Mouse (Mus musculus) myocyte (in vitro differentiated cells): ENCODE measurements around the gene Pias3. TPM values are rescaled to one million over a fixed set of nuclear protein-coding genes. Genes with fewer than 3 reads are reported as not detected.
A peak's percentile ranks its signal among the peaks of the same experiment; 100 is the strongest.

Experiments used
- H3K27me3 ChIP-seq: one replicate; pipeline ENCODE4 v1.6.1; 2011; ENCODE audit not compliant: control insufficient read depth, insufficient read depth, insufficient read length
- H3K36me3 ChIP-seq: one replicate; pipeline ENCODE4 v1.6.1; 2011; ENCODE audit not compliant: control insufficient read depth, insufficient read depth
- H3K4me2 ChIP-seq: one replicate; pipeline ENCODE4 v1.6.1; 2011; ENCODE audit warnings: low read depth, control low read depth
- H3K4me3 ChIP-seq: one replicate; pipeline ENCODE4 v1.5.1; 2011; ENCODE audit warnings: mild to moderate bottlenecking, control low read depth, moderate library complexity
- H3K79me2 ChIP-seq: one replicate; pipeline ENCODE4 v1.6.1; 2011; ENCODE audit not compliant: control insufficient read depth, insufficient read depth
- H3ac ChIP-seq: one replicate; pipeline ENCODE4 v1.6.1; 2011; ENCODE audit not compliant: control insufficient read depth, insufficient read length
- CEBPB ChIP-seq: IDR thresholded peaks from 2 replicates; pipeline ENCODE4 v1.6.1; 2011; ENCODE audit warnings: mild to moderate bottlenecking, moderate library complexity; ENCODE audit not compliant: poor library complexity, insufficient read depth, severe bottlenecking
- E2F4 ChIP-seq: IDR thresholded peaks from one replicate; pipeline ENCODE4 v1.6.1; 2011; ENCODE audit warnings: mild to moderate bottlenecking, control low read depth, moderate library complexity; ENCODE audit not compliant: insufficient read depth
- MAX ChIP-seq: IDR thresholded peaks from one replicate; pipeline ENCODE4 v1.6.1; 2011; ENCODE audit warnings: low read depth, mild to moderate bottlenecking, control low read depth
- MYOD1 ChIP-seq, 3 experiments: IDR thresholded peaks; one replicate each; pipeline ENCODE4 v1.6.1; 2011; ENCODE audit warnings: control low read depth in 2 of 3, low read depth in 2 of 3, mild to moderate bottlenecking in 2 of 3, moderate library complexity in 1 of 3; ENCODE audit not compliant: insufficient read length in 2 of 3, control insufficient read depth in 1 of 3
- MYOG ChIP-seq, 3 experiments: IDR thresholded peaks; one replicate each; pipeline ENCODE4 v1.6.1; 2011; ENCODE audit warnings: control low read depth in 2 of 3, low read depth in 2 of 3, mild to moderate bottlenecking in 2 of 3; ENCODE audit not compliant: insufficient read length in 2 of 3, control insufficient read depth in 1 of 3, insufficient read depth in 1 of 3
- POLR2A ChIP-seq: IDR thresholded peaks from one replicate; pipeline ENCODE4 v1.6.1; 2011; ENCODE audit warnings: low read depth, mild to moderate bottlenecking, control low read depth, moderate library complexity; ENCODE audit not compliant: insufficient read length
- POLR2AphosphoS2 ChIP-seq: IDR thresholded peaks from one replicate; pipeline ENCODE4 v1.6.1; 2011; ENCODE audit warnings: low read depth, control low read depth; ENCODE audit not compliant: insufficient read length
- REST ChIP-seq: IDR thresholded peaks from one replicate; pipeline ENCODE4 v1.6.1; 2011; ENCODE audit warnings: mild to moderate bottlenecking, control low read depth, moderate library complexity; ENCODE audit not compliant: insufficient read depth, insufficient read length
- SRF ChIP-seq: IDR thresholded peaks from one replicate; pipeline ENCODE4 v1.6.1; 2011; ENCODE audit warnings: low read depth; ENCODE audit not compliant: control insufficient read depth, insufficient read length
- TCF12 ChIP-seq: IDR thresholded peaks from one replicate; pipeline ENCODE4 v1.6.1; 2011; ENCODE audit warnings: mild to moderate bottlenecking, control low read depth; ENCODE audit not compliant: poor library complexity, insufficient read depth, severe bottlenecking
- TCF3 ChIP-seq: IDR thresholded peaks from one replicate; pipeline ENCODE4 v1.6.1; 2011; ENCODE audit warnings: low read depth, control low read depth; ENCODE audit not compliant: insufficient read length
- USF1 ChIP-seq: IDR thresholded peaks from one replicate; pipeline ENCODE4 v1.6.1; 2011; ENCODE audit warnings: low read depth, mild to moderate bottlenecking, control low read depth, moderate library complexity
- polyA plus RNA-seq: library from polyadenylated mRNA; unstranded; fragments of >200 nt; fragmentation: generic; extraction: Trizol; gene quantifications from one replicate; pipeline ENCODE4 v1.2.1, GENCODE M21; 2012; ENCODE audit warnings: missing spikeins

The Pias3 gene
- polyA plus RNA-seq, 1 experiment, result 16.7 TPM

GRCm38 (mm10) chr3:96706217-96706616, 10.0 kb downstream of the Pias3 start:
- H3K79me2 ChIP-seq, result no peaks in the 10 kb centered on the region
- no peak overlapping the region for H3K4me3 ChIP-seq
- H3K4me2 ChIP-seq, result no peak overlapping the region
- TF ChIP-seq POLR2AphosphoS2 (peak; percentile 21), SRF (no peak), E2F4 (no peak)
- H3K27me3 ChIP-seq, result no peaks in the 10 kb centered on the region
- peaks cover 21% of the 10 kb centered on the region for H3K36me3 ChIP-seq
- no peak overlapping the region for H3ac ChIP-seq

DNA sequence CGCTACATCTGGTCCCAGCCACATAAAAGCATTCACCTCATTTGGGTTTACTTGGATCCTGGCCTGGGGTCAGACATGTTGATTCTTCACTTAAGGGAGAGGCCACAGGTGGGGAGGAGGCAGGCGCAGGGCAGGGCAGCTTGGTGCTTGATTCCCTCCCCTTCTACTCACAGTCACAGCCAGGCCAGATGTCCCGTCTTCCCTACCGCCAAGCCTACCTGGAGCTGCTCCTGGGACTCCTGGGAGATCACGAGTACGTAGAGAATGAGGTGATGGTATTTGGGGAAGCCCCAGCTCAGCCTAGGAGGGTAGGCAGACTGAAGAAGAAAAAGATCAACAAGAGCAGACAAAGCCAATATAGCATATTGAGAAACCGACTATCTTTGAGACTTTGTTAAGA, 10.8 kb downstream of the Pias3 start:
- no peak for TF ChIP-seq REST
- TF ChIP-seq POLR2AphosphoS2, result peak; percentile 61
- Histone ChIP-seq H3K36me3 (peaks cover 21% of the 10 kb centered on the region), H3ac (no peak overlapping the region), H3K79me2 (no peaks in the 10 kb centered on the region), H3K27me3 (no peaks in the 10 kb centered on the region), H3K4me3 (no peak overlapping the region), H3K4me2 (no peak overlapping the region)

DNA sequence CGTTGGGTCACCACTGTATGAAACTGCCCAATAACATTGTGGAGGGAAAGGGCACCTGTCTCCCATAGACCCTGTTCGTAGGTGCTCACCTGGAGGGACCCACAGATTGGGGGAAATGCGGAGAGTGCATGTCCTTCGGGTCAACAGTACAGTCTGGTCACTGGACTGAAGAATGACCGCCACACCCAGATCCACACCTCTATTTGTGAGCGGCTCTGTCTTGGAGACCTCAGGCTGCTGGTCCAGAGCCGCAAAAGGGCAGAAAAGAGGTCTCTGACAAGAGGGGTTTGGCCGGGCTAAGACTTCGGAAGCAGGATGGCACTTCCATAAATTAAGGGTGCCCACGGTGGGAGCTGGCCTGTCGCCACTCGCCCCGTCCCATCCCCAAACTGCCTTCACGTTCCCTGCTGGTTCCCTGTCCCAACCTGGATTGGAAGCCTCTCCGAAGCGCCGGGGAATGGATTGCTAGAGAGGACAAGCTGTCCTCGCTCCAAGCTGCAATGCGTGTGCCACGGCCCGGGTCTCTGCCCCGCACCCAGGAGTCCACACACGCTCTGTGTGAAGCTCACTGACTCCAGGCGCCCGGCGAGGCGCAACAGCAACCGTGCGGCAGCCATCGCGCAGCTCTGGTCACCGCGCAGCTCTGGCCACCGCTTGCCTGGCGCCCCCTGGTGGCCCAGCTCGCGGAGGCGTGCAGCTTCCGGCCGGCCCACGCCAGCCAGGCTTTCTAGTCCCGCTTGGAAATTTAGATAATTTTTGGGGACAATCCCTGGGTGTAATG, 11.9 kb downstream of the Pias3 start, which contains the start of gene Nudt17:
Gene Nudt17, minus strand, starts transcription at position 660 of the 781 bp plus-strand sequence.
- Histone ChIP-seq H3K4me2 (peak within 1 kb of the TSS; percentile 92), H3K4me3 (peak within 1 kb of the TSS; percentile 19), H3K36me3 (peaks cover 14% of the 10 kb centered on the region), H3K79me2 (no peaks in the 10 kb centered on the region), H3K27me3 (no peaks in the 10 kb centered on the region), H3ac (no peak within 1 kb of the TSS)
- TF ChIP-seq REST, result no peak
- TF ChIP-seq MYOG (IDR thresholded peaks at IDR 0.05; ENCODE audit: control insufficient read depth in 1 of 3, insufficient read depth in 1 of 3, insufficient read length in 2 of 3, low read depth in 2 of 3), result no peak
- peak; percentile 69 for TF ChIP-seq POLR2A
- peak; percentile 78 for TF ChIP-seq POLR2AphosphoS2
- no peak for TF ChIP-seq CEBPB
- TF ChIP-seq TCF12, result no peak
- peak in 1 of 3 experiments; percentile 34 for TF ChIP-seq MYOD1 (IDR thresholded peaks at IDR 0.05; ENCODE audit: control insufficient read depth in 1 of 3, insufficient read length in 2 of 3, low read depth in 2 of 3)
- no peak for TF ChIP-seq TCF3
- TF ChIP-seq SRF, result peak; percentile 19
- no peak for TF ChIP-seq MAX
- TF ChIP-seq E2F4, result no peak
- TF ChIP-seq USF1, result no peak

GRCm38 (mm10) chr3:96708684-96709064, 12.5 kb downstream of the Pias3 start:
- Histone ChIP-seq H3K4me3 (peak overlapping the region; percentile 19), H3K4me2 (peak overlapping the region; percentile 92), H3K36me3 (peaks cover 16% of the 10 kb centered on the region), H3ac (no peak overlapping the region), H3K27me3 (no peaks in the 10 kb centered on the region), H3K79me2 (no peaks in the 10 kb centered on the region)
- TF ChIP-seq SRF (no peak), USF1 (no peak), MYOG (IDR thresholded peaks at IDR 0.05; ENCODE audit: control insufficient read depth in 1 of 3, insufficient read depth in 1 of 3, insufficient read length in 2 of 3, low read depth in 2 of 3) (no peak), CEBPB (no peak), POLR2AphosphoS2 (no peak), TCF12 (no peak), REST (no peak), TCF3 (no peak), POLR2A (no peak), MAX (no peak), MYOD1 (IDR thresholded peaks at IDR 0.05; ENCODE audit: control insufficient read depth in 1 of 3, insufficient read length in 2 of 3, low read depth in 2 of 3) (no peak), E2F4 (no peak)

DNA sequence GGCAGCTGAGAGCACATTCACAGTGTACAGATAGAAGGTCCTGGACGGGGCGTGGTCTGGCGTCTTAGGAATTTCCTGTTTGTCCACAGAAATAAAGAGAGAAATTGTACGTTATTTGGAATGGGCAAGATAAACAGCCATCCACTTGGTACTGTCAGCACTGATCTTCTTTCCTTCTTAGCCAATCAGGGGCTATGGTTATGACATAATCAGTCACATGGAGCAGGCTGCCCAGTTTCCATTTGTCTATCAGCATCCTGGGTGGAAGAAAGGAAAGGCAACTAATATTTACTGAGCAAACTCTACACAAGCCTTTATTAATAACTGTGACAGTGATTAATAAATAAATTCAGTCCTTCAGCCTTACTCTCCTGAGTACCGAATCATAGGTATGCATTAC, 18.1 kb downstream of the Pias3 start:
- Histone ChIP-seq H3K36me3 (peaks cover 42% of the 10 kb centered on the region), H3K4me3 (no peak overlapping the region), H3K79me2 (no peaks in the 10 kb centered on the region), H3K27me3 (no peaks in the 10 kb centered on the region), H3K4me2 (no peak overlapping the region), H3ac (no peak overlapping the region)
- TF ChIP-seq CEBPB (no peak), MYOD1 (IDR thresholded peaks at IDR 0.05; ENCODE audit: control insufficient read depth in 1 of 3, insufficient read length in 2 of 3, low read depth in 2 of 3) (no peak), SRF (no peak), TCF12 (no peak), TCF3 (no peak), REST (no peak), POLR2A (no peak), MAX (no peak), POLR2AphosphoS2 (no peak)
